Mouse (Mus musculus) forelimb bud, embryonic 11.5 days (tissue): ENCODE data around the gene Ccdc158.

Source experiments
- DNase-seq: peaks from one replicate; pipeline ENCODE4 v3.0.0-alpha.2; 2012; ENCODE audit warnings: low read depth, low spot score

The Ccdc158 gene

DNA sequence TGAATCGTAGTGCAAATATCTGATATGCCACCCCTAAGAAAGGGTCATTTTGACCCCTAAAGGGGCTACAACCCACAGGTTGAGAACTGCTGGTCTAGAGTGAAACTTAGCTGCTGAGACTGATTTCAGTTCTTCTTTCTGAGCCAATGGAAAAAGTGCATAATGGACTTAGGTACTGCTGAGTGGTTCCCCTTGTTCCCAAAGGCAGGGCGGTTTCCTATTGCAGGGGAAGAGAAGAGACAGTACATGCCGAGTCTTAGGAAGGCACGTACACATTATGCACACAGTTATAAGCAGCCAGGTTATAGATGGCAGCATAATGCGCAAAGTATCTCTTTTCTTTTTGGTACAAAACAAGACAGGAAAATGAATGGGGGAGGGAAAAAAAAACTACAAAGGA, 13.1 kb upstream of the Ccdc158 start:
- no peak for DNase-seq

GRCm38 (mm10) chr5:92684715-92685460, 9.8 kb upstream of the Ccdc158 start:
- DNase-seq = no peak

GRCm38 (mm10) chr5:92683871-92684475, 8.9 kb upstream of the Ccdc158 start:
- DNase-seq = no peak

- DNase-seq = peak; percentile 39
These were observed 8.3 kb upstream of the Ccdc158 start, which contains the start of gene Shroom3 for GRCm38 (mm10) chr5:92683351-92683807. Gene Shroom3 (plus strand): TSS chr5:92683435.

DNA sequence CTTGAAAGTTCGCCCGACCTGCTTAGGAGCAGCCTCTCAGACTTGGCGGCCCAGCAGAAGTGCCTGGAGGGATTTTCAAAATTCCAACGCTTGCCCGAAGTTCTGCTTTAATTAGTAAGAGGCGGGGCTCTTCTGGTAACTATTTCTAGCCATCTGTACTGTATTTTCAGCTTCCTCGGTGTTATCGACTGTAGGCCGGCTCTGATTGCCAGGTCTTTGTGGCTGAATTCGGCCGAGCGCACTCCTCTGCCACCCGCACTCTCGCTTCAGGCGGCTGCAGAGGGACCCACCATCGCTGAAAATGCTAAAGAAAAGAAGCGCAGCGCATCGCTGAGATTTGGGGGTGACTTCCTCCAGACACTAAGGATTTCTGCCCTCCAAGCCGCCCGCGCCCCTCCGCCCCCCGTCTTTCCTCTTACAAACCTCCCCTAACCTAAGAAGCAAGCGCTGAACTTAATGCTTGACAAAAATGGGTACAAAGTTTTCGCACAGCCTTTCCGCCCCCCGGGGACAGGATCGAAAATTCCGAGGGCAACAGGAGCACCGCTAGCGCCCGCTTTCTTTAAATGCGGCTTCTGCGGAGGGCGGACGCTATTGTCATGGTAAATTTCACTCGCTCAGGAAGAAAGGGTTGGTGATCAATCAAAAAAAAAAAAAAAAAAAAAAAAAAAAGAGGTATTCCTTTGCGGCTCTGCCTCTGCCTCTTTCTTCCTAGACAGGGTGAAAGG, 7.7 kb upstream of the Ccdc158 start:
- DNase-seq = peak; percentile 63

DNA sequence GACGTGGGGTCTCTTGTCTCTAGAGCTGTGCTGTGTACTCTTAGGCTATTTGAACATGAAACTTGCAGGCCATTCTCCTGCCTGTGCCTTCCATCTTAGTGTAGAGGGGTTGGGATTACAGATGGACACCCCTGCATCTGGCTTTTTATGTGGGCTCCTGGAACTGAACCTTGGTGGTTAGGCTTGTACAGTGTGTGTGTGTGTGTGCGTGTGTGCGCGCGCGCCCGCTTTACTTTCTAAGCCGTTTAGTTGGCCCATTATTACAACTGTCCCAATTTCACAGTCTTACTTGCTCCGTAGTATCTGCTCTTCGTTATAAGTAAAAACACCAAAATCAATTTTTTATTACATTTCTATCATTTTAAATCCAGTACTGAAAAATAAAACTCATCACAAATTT, 6.8 kb upstream of the Ccdc158 start:
- DNase-seq = no peak

DNA sequence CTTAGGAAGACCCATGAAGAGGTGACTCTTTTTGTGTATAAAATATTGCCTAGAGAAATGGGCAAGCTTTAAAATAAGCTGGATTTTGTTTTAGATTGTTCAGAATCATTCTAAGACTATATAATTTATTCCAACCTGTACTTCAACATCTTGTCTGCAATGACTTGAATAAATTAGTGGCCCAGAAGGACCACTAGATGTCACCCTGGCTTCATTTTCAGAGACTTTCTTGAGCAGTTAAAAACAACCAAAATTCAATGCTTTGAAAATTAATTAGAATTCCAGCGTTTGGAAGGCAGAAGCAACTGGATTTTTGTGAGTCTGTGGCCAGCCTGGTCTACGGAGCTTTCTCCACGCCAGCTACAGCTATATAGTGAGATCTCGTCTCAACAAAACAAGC, 4.4 kb upstream of the Ccdc158 start:
- DNase-seq = peak; percentile 60

DNA sequence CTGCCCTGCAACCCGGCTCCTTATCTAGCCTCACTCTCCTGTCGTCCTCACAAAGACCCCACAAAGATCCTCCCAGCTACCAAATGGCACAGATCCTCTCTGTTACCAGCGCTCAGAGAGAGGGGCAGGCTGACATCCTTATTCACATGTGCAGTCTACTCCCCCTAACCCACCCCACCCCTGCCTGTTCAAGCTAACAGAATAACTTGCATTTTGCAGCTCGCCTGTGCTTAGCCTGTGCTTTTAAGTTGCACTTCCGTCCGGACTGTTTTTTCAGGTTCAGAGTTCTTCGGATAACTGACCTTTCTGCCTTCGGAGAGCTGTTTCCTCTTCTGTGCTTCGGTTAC, 476 bp upstream of the Ccdc158 start:
- DNase-seq = no peak

DNA sequence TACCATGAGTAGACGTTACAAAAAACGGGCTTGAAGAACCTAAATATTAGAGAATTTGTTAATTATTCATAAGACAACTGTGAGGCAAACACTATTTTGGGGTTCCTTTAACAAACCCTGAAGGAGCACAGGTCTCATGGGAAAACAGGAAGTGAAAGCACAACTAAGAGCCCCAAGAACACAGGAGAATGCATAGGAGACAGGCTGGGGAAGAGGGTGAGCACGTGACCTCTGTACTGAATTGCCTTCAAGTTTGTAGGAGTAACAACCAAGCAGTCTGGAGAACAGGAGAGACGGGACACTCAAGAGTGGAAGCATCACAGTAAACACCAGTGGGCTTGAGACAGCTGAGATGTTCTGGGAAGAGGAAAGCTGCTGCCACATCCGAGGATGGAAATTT, 8.2 kb downstream of the Ccdc158 start:
- no peak for DNase-seq

DNA sequence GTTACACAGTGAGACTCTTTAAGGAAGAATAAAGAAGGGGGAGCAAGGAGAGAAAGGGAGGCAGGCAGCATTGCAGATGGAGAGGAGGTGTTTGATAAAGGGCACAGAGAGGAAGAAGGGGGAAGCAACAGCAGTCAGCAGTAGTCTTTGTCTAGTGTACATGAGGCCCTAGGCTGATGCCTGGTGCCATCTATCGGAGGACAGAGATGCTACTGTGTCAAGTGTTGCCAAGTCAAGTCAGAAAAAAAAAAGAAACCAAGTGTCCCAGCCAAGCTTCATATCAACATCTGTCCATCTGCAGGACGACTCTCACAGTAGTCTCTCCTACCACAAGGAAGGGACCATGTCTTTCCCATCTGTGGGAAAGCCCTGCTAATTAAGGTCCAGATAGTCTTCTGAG, 10.8 kb downstream of the Ccdc158 start:
- no peak for DNase-seq

DNA sequence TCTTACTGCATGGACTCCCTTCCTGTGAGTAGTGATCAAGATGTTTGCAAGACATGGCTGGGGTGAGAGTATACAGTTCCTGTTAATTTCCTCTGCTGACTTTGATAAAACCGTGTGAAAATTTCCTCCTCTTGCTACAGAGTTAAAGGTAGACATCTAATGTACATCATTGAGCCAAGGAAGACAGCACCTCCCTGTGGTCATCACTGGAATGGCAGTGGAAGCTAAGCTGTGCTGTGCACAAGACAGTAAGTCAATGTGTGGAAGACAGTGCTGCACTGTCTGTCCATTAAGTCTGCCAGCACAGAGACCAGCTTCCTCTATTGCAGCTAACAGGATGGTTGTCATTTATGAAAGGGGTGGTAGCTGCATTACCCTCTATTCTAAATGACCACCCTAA, 18.8 kb downstream of the Ccdc158 start:
- peak; percentile 63 for DNase-seq

DNA sequence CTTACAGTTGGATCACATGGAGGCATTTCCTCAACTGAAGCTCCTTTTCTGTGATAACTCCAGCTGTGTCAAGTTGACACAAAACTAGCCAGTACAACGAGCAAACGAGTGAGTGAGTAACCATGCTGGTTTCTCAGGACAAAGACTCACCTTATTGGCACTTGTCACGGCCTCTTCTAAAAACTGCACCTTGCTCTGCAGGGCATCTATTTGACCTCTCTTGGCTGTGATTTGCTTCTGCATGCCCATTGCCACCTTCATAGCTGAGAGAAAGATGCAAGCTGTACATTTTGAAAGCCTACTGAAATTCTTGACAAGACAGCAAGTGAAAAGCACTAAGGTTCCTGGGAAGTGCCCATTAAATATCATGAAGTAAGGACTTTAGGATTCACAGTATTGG, 34.2 kb downstream of the Ccdc158 start:
- no peak for DNase-seq

- DNase-seq = no peak
These were observed 39.2 kb downstream of the Ccdc158 start for GRCm38 (mm10) chr5:92635891-92636290.

DNA sequence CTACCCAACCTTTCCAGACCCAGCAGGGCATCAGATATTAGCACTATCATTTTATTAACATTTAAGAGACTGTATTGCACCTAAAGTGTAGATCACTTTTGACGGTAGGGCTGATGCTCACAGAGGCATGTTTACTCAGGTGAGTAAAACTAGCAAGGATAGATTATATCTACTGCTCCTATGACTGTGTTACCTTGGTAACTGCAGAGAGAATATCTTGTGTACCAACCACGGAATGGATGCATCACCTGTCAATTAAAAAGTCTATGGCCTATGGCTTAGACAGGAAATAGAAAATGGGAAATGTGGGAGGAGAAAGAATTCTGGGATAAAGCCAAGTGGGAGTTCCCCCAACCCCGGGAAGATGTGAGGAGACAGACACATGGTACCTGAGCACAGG, 40.2 kb downstream of the Ccdc158 start:
- DNase-seq = no peak

DNA sequence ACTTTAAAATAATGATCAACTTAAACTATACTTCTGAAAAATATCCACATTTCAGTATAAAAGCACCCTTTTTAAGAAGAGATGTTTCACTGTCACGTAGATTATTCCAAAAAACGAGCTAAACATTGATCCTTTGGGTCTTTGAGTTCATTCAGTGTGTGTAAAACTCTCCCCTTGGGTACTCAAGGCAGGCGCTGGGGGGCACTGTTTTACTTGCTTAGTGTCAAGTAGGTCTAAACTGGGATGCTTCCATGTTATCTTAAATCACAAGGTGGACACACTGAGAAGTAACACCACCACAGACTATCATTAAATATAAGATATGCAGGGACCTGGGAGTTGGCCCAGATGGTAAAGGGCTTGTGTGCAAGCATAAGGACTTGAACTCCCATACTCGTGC, 41.5 kb downstream of the Ccdc158 start:
- no peak for DNase-seq

- DNase-seq = peak; percentile 53
These were observed 47.2 kb downstream of the Ccdc158 start for GRCm38 (mm10) chr5:92627896-92628295.

- no peak for DNase-seq
These were observed 53.2 kb downstream of the Ccdc158 start for GRCm38 (mm10) chr5:92621883-92622282.

DNA sequence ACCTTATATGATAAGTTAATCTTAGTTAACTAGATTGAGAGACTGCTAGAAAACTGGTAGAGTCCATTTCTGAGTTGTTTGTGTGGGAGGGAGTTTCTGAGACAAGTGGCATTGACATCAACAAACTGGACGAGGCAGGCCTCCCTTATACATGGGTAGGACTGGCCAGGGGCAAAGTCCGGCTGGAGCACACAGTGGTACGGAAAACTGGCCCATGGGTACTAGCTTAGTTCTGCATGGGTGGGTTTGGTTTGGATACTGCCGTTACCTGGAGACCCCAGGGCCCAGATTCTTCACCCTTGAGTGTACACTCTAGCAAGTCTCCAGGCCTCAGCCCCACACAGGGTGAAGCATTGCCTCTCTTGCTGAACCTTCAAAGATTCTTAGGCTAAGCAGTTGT, 62.3 kb downstream of the Ccdc158 start:
- no peak for DNase-seq

- no peak for DNase-seq
These were observed 67.4 kb downstream of the Ccdc158 start for GRCm38 (mm10) chr5:92607492-92608229.

DNA sequence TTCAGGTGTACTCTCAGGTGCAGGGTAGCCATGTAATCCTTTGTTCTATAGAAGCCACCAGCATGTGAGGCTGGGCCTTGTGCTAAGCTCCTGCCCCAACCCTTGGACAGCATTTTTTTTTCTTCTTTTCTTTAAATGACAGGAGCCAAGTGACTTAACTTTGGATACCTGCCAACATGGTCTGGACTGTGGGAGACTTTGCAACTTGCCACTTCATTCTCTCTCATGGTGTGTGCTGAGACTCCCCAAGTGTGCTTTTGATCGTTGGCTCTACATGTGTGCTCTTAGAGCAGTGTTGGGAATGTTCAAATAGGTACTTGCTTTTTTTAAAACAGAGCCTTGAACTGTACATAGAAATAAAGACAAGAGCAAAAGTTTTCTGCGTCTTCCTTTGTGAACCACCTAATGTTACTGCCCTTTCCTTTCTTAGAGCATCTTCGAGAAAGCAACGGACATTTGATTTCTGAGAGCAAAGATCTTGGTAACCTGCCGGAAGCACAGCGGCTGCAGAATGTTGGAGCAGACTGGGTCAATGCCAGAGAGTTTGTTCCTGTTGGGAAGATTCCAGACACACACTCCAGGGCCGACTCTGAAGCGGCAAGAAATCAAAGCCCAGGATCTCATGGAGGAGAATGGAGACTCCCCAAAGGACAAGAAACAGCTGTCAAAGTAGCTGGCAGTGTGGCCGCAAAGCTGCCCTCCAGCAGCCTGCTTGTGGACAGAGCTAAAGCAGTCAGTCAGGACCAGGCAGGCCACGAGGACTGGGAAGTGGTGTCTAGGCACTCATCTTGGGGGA, 70.4 kb downstream of the Ccdc158 start:
- no peak for DNase-seq
